Mouse (Mus musculus): ENCODE measurements around the gene Lrrfip1. TPM values are rescaled to one million over a fixed set of nuclear protein-coding genes. Genes with fewer than 3 reads are reported as not detected.

Gene Lrrfip1
- polyA plus RNA-seq, 1 experiment from 2014 or later = 28.3 TPM

- no peaks in the 10 kb centered on the region; the same call in 1 of the 2 replicates for H3K27me3 ChIP-seq
- no peak overlapping the region for H3K4me2 ChIP-seq
- no peak overlapping the region for H3K4me3 ChIP-seq (replicated peaks)
- no peak overlapping the region for H3K9ac ChIP-seq (replicated peaks)
- no peaks in the 10 kb centered on the region for H3K9me3 ChIP-seq
- H3K27ac ChIP-seq = no peak overlapping the region
- no peak for ATAC-seq (ENCODE audit: insufficient number of reproducible peaks, insufficient read depth, low FRiP score, low TSS enrichment, low read depth)
- no peaks in the 10 kb centered on the region for H3K36me3 ChIP-seq
- H3K4me1 ChIP-seq (replicated peaks) = no peaks in the 10 kb centered on the region
- 84% methylated on average over 2 of the region's 2 CpGs for WGBS
Measured at GRCm38 (mm10) chr1:91137036-91137435, 138.5 kb downstream of the Lrrfip1 start.

DNA sequence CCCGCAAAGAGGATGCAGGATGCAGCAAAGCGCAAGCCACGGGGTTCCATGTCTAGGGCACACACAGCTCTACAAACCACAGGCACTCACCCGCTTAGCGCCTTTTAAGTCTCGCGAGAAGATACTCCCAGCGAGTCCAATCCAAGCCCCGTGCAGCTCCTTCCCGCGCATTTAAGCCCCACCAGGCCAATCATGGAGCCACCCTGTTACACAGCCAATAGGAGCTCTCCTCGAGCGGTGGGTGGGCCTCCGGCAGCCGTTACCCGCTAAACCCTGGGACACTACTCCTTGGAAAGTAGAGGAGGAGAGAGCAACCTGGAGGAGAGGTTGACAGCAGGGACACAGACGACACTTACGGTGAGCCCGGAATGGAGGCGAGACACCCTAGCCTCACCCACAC lies 146.3 kb downstream of the Lrrfip1 start, which contains the start of gene Rbm44:
Gene Rbm44 (plus strand): TSS at position 277 of the 400 bp plus-strand sequence.
- no peak within 1 kb of the TSS for H3K4me3 ChIP-seq (replicated peaks)
- ATAC-seq (ENCODE audit: insufficient number of reproducible peaks, insufficient read depth, low FRiP score, low TSS enrichment, low read depth) = no peak
- H3K9ac ChIP-seq (replicated peaks) = no peak within 1 kb of the TSS
- no peaks in the 10 kb centered on the region for H3K9me3 ChIP-seq
- no peak within 1 kb of the TSS for H3K27ac ChIP-seq
- no peaks in the 10 kb centered on the region for H3K4me1 ChIP-seq (replicated peaks)
- no peaks in the 10 kb centered on the region for H3K27me3 ChIP-seq
- H3K36me3 ChIP-seq = no peaks in the 10 kb centered on the region
- 63% methylated on average over 20 of the region's 20 CpGs for WGBS
- no peak within 1 kb of the TSS for H3K4me2 ChIP-seq

GRCm38 (mm10) chr1:91151509-91151908 lies 153.0 kb downstream of the Lrrfip1 start:
- Histone ChIP-seq H3K4me1 (replicated peaks) (no peaks in the 10 kb centered on the region), H3K9ac (replicated peaks) (no peak overlapping the region), H3K4me2 (no peak overlapping the region), H3K9me3 (no peaks in the 10 kb centered on the region), H3K36me3 (no peaks in the 10 kb centered on the region), H3K27ac (no peak overlapping the region), H3K4me3 (replicated peaks) (no peak overlapping the region), H3K27me3 (no peaks in the 10 kb centered on the region)
- ATAC-seq (ENCODE audit: insufficient number of reproducible peaks, insufficient read depth, low FRiP score, low TSS enrichment, low read depth) = no peak
- WGBS = 85% methylated on average over 2 of the region's 2 CpGs

DNA sequence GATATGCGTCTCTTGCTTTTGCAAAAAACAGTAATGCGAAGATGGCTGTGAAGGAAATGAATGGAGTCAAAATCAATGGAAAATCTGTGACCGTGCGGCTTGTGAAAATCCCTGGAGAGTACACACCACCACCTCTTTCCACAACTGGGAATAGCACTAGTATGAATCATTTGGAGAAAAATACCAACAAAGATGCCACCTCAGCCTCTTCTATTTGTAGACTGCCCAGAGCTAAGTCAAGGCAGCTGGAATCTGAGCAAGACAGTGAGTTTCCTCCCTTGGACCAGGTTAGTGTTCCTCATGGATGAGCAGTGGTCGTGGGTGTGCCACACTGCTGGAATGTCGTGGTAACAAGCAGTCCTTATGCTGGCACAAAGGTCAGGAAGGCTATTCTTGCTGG lies 168.3 kb downstream of the Lrrfip1 start:
- no peak overlapping the region for H3K4me3 ChIP-seq (replicated peaks)
- no peak for ATAC-seq (ENCODE audit: insufficient number of reproducible peaks, insufficient read depth, low FRiP score, low TSS enrichment, low read depth)
- 83% methylated on average over 6 of the region's 6 CpGs for whole genome bisulfite sequencing
- H3K4me1 ChIP-seq (replicated peaks) = no peaks in the 10 kb centered on the region
- H3K27ac ChIP-seq = no peak overlapping the region
- H3K27me3 ChIP-seq = no peaks in the 10 kb centered on the region
- H3K36me3 ChIP-seq = no peaks in the 10 kb centered on the region
- H3K4me2 ChIP-seq = no peak overlapping the region
- no peak overlapping the region for H3K9ac ChIP-seq (replicated peaks)
- H3K9me3 ChIP-seq = no peaks in the 10 kb centered on the region

GRCm38 (mm10) chr1:91169157-91169556 lies 170.6 kb downstream of the Lrrfip1 start:
- Histone ChIP-seq H3K4me1 (replicated peaks) (no peaks in the 10 kb centered on the region), H3K9me3 (no peaks in the 10 kb centered on the region), H3K27ac (no peak overlapping the region), H3K27me3 (no peaks in the 10 kb centered on the region), H3K4me2 (no peak overlapping the region), H3K4me3 (replicated peaks) (no peak overlapping the region), H3K9ac (replicated peaks) (no peak overlapping the region), H3K36me3 (no peaks in the 10 kb centered on the region)
- WGBS = 80% methylated on average over 4 of the region's 4 CpGs
- no peak for ATAC-seq (ENCODE audit: insufficient number of reproducible peaks, insufficient read depth, low FRiP score, low TSS enrichment, low read depth)

GRCm38 (mm10) chr1:91174796-91175195 lies 176.3 kb downstream of the Lrrfip1 start:
- no peaks in the 10 kb centered on the region for H3K36me3 ChIP-seq
- H3K4me1 ChIP-seq (replicated peaks) = peaks cover 4% of the 10 kb centered on the region; the same call in 1 of the 2 replicates
- no peaks in the 10 kb centered on the region for H3K9me3 ChIP-seq
- no peak overlapping the region for H3K9ac ChIP-seq (replicated peaks)
- H3K4me2 ChIP-seq = no peak overlapping the region
- no peak overlapping the region for H3K27ac ChIP-seq
- peaks cover 17% of the 10 kb centered on the region for H3K27me3 ChIP-seq
- 92% methylated on average over 5 of the region's 5 CpGs for WGBS
- H3K4me3 ChIP-seq (replicated peaks) = no peak overlapping the region
- ATAC-seq (ENCODE audit: insufficient number of reproducible peaks, insufficient read depth, low FRiP score, low TSS enrichment, low read depth) = no peak

GRCm38 (mm10) chr1:91176026-91176425 lies 177.5 kb downstream of the Lrrfip1 start:
- H3K27ac ChIP-seq = no peak overlapping the region
- ATAC-seq (ENCODE audit: insufficient number of reproducible peaks, insufficient read depth, low FRiP score, low TSS enrichment, low read depth) = no peak
- H3K4me3 ChIP-seq (replicated peaks) = no peak overlapping the region
- WGBS = 43% methylated on average over 3 of the region's 3 CpGs
- H3K4me2 ChIP-seq = no peak overlapping the region
- H3K36me3 ChIP-seq = no peaks in the 10 kb centered on the region
- no peaks in the 10 kb centered on the region for H3K9me3 ChIP-seq
- H3K9ac ChIP-seq (replicated peaks) = no peak overlapping the region
- H3K27me3 ChIP-seq = peaks cover 29% of the 10 kb centered on the region
- peaks cover 10% of the 10 kb centered on the region for H3K4me1 ChIP-seq (replicated peaks)

- Histone ChIP-seq H3K4me2 (no peak overlapping the region), H3K27me3 (peaks cover 37% of the 10 kb centered on the region), H3K9me3 (no peaks in the 10 kb centered on the region), H3K4me1 (replicated peaks) (peaks cover 10% of the 10 kb centered on the region), H3K36me3 (no peaks in the 10 kb centered on the region), H3K27ac (no peak overlapping the region), H3K9ac (replicated peaks) (no peak overlapping the region), H3K4me3 (replicated peaks) (no peak overlapping the region)
- 81% methylated on average over 4 of the region's 4 CpGs for WGBS
- no peak for ATAC-seq (ENCODE audit: insufficient number of reproducible peaks, insufficient read depth, low FRiP score, low TSS enrichment, low read depth)
Measured at GRCm38 (mm10) chr1:91176871-91177270, 178.3 kb downstream of the Lrrfip1 start.

Other genes starting within 250 kb of the Lrrfip1 start
- gene Col6a3, start 154.8 kb upstream of the Lrrfip1 start, polyA plus RNA-seq (2016; fragmentation: Nextera tagmentation; extraction: Ambion mirVana) = 27.4 and 28.2 TPM in 2 replicates
- 0.23 and 0.37 TPM in 2 replicates for gene Mlph, start 83.7 kb upstream of the Lrrfip1 start, polyA plus RNA-seq (2016; fragmentation: Nextera tagmentation; extraction: Ambion mirVana)
- not detected in 2 replicates for gene Prlh, start 45.6 kb upstream of the Lrrfip1 start, polyA plus RNA-seq (2016; fragmentation: Nextera tagmentation; extraction: Ambion mirVana)
- 0.76 and 0.98 TPM in 2 replicates for gene Rab17, start 29.1 kb upstream of the Lrrfip1 start, polyA plus RNA-seq (2016; fragmentation: Nextera tagmentation; extraction: Ambion mirVana)
- gene Rbm44, start 146.4 kb downstream of the Lrrfip1 start, polyA plus RNA-seq (2016; fragmentation: Nextera tagmentation; extraction: Ambion mirVana) = 0.70 and 1.0 TPM in 2 replicates
- 1.1 and 1.9 TPM in 2 replicates for gene Ramp1, start 181.1 kb downstream of the Lrrfip1 start, polyA plus RNA-seq (2016; fragmentation: Nextera tagmentation; extraction: Ambion mirVana)

All from limb, embryonic 12.5 days (tissue).